Mouse (Mus musculus) forebrain, embryonic 13.5 days (tissue): ENCODE results near the gene Naa38. TPM values are rescaled to one million over a fixed set of nuclear protein-coding genes. Genes with fewer than 3 reads are reported as not detected.
"Not testable (repeated sequence)": the region's sequence is repeated elsewhere in the genome, so short reads cannot be mapped to it uniquely, and the experiment has no call there.

ENCODE experiments used
- ATAC-seq: fragments of 200-750 bp; cut with Nextera tagmentation; 2 replicates; pipeline ENCODE4 v1.8.0; 2017
- H3K27ac ChIP-seq: fragments of 300-500 bp; sonication (generic); 2 replicates; pipeline ENCODE4 v1.5.1; 2015; ENCODE audit warnings: inconsistent platforms, mild to moderate bottlenecking, moderate library complexity
- H3K27me3 ChIP-seq: fragments of 300-500 bp; sonication (generic); 2 replicates; pipeline ENCODE4 v1.6.1; 2015; ENCODE audit warnings: mild to moderate bottlenecking, inconsistent platforms
- H3K36me3 ChIP-seq: fragments of 300-500 bp; sonication (generic); 2 replicates; pipeline ENCODE4 v1.6.1; 2015; ENCODE audit warnings: mild to moderate bottlenecking, inconsistent platforms; ENCODE audit not compliant: poor library complexity, severe bottlenecking
- H3K4me1 ChIP-seq: fragments of 300-500 bp; sonication (generic); 2 replicates; pipeline ENCODE4 v1.6.1; 2015; ENCODE audit warnings: inconsistent platforms
- H3K4me2 ChIP-seq: fragments of 300-500 bp; sonication (generic); 2 replicates; pipeline ENCODE4 v1.6.1; 2015; ENCODE audit warnings: inconsistent platforms, mild to moderate bottlenecking, moderate library complexity
- H3K4me3 ChIP-seq: fragments of 300-500 bp; sonication (generic); 2 replicates; pipeline ENCODE4 v1.5.1; 2015; ENCODE audit warnings: mild to moderate bottlenecking, inconsistent platforms
- H3K9ac ChIP-seq: fragments of 300-500 bp; sonication (generic); 2 replicates; pipeline ENCODE4 v1.6.1; 2015; ENCODE audit warnings: mild to moderate bottlenecking, inconsistent platforms
- H3K9me3 ChIP-seq: fragments of 300-500 bp; sonication (generic); replicated peaks from 2 replicates; pipeline ENCODE4 v1.6.1; 2016; ENCODE audit warnings: inconsistent platforms
- WGBS: fragments of 180-500 bp; shearing (Covaris S2); methylation state at CpG from one replicate; pipeline ENCODE4 v1.1.7; 2015; 5-methylcytosine and 5-hydroxymethylcytosine counted together
- polyA plus RNA-seq: library from polyadenylated mRNA; unstranded; fragments of >200 nt; fragmentation: Nextera tagmentation; extraction: Ambion mirVana; gene quantifications from 2 replicates; pipeline ENCODE4 v1.2.1, GENCODE M21; 2015

The Naa38 gene
- polyA plus RNA-seq, 1 experiment from 2014 or later, result 108 TPM

DNA sequence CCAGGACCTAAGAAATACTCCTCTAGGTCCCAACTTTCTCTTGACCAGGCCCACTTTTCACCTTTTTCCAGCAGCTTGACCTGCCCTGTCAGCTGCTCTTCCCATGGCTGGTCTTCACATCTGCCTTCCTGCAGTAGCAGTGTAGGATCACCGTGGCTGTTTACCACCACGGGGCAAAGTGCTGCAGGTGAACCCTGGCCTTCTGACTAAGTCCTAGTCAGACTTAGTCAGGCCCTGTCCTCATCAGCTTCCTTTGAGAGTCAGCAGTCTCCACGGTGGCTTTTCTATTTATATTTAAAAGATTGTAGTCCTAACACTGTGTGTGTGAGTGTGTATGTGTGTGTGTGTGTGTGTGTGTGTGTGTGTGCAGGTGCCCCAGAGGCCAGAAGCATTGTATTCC is 17.5 kb upstream of the Naa38 start:
- 81% methylated on average over 3 of the region's 3 CpGs for WGBS
- Histone ChIP-seq H3K9ac (no peak overlapping the region), H3K9me3 (no peaks in the 10 kb centered on the region), H3K27ac (no peak overlapping the region), H3K36me3 (0 out of 2 replicates have a peak, but pooled peaks cover 3% of the 10 kb centered on the region), H3K27me3 (no peaks in the 10 kb centered on the region), H3K4me1 (peaks cover 16% of the 10 kb centered on the region; the same call in 1 of the 2 replicates), H3K4me2 (no peak overlapping the region), H3K4me3 (no peak overlapping the region)
- no peak for ATAC-seq

DNA sequence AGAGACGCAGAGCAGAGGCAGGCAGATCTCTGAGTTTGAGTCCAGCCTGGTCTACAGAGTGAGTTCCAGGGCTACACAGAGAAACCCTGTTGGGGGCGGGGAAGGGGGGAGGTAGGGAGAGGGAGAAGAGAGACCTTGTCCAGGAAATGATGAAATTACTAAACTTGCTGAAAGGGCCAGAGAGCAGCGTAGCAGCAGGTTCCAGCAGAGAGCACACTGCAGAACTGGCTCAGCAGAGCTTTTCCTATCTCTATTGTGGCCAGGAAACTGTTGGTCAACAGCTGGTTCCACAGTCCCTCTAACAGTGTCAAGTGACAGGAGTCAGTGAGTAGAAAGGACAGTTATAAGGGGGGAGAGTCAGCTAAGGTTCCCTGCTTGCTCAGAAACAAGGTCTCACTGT is 15.7 kb upstream of the Naa38 start:
- no peak for ATAC-seq
- Histone ChIP-seq H3K4me1 (0 out of 2 replicates have a peak, but pooled peaks cover 9% of the 10 kb centered on the region), H3K27me3 (no peaks in the 10 kb centered on the region), H3K27ac (no peak overlapping the region), H3K36me3 (no peaks in the 10 kb centered on the region), H3K9me3 (no peaks in the 10 kb centered on the region), H3K4me2 (no peak overlapping the region), H3K9ac (no peak overlapping the region), H3K4me3 (no peak overlapping the region)
- WGBS, result 94% methylated on average over 3 of the region's 3 CpGs

DNA sequence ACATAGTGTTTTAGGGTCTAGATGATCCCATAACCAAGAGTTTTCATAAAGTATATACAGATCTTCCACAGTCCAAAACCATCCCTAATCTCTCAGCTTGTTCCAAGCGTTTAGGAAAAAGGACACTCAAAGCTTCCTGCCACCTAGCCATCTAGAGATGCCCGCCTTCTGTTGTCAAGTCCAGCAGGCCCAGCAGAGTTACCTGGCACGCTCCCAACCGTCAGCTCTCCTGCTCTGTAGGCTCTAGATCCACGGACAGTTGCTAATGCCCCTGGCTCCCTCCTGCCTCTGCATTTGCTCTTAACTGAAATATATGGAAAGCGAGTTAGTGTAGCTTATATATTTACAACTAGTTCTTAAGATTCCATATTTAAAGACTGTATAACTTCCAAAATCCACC is 13.9 kb upstream of the Naa38 start:
- H3K4me2 ChIP-seq, result no peak overlapping the region
- H3K27ac ChIP-seq, result no peak overlapping the region
- H3K4me1 ChIP-seq, result 0 out of 2 replicates have a peak, but pooled peaks cover 9% of the 10 kb centered on the region
- WGBS, result 81% methylated on average over 6 of the region's 6 CpGs
- H3K27me3 ChIP-seq, result no peaks in the 10 kb centered on the region
- no peak for ATAC-seq
- H3K9ac ChIP-seq, result no peak overlapping the region
- H3K9me3 ChIP-seq, result no peaks in the 10 kb centered on the region
- no peaks in the 10 kb centered on the region for H3K36me3 ChIP-seq
- no peak overlapping the region for H3K4me3 ChIP-seq

DNA sequence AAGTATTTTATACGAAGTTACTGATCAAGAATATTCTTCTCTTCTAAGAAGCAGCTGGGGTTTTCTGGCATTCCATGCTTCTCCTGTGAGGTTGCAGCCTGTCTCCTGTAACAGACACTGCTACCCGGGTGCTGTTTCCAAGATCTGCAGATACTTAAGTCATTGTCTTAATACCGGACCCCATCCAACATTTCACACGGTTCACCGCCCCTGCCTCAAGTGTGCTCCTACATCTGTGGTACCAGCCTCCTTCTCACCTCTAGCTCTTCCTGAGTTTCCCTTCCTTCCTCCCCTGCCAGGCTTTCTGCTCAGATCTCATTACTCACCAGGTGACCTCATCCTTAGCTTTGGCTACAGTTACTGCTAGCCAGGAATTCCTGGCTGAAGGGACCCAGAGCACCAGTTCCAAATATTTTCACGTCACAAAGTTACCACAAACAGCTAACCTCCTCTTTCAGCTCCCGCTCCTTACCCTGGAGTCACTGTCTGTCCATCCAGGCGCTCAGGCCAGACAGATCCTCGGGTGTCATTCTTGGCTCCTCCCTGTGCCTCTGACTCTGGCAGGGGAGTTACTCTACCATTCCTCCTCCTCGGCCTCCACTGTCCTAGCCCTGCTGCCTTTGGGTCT is 12.7 kb upstream of the Naa38 start:
- no peak overlapping the region for H3K9ac ChIP-seq
- WGBS, result 71% methylated on average over 10 of the region's 10 CpGs
- no peak overlapping the region for H3K4me2 ChIP-seq
- 0 out of 2 replicates have a peak, but pooled peaks cover 9% of the 10 kb centered on the region for H3K4me1 ChIP-seq
- no peak overlapping the region for H3K4me3 ChIP-seq
- no peaks in the 10 kb centered on the region for H3K36me3 ChIP-seq
- no peaks in the 10 kb centered on the region for H3K27me3 ChIP-seq
- no peak overlapping the region for H3K27ac ChIP-seq
- no peaks in the 10 kb centered on the region for H3K9me3 ChIP-seq
- ATAC-seq, result no peak

DNA sequence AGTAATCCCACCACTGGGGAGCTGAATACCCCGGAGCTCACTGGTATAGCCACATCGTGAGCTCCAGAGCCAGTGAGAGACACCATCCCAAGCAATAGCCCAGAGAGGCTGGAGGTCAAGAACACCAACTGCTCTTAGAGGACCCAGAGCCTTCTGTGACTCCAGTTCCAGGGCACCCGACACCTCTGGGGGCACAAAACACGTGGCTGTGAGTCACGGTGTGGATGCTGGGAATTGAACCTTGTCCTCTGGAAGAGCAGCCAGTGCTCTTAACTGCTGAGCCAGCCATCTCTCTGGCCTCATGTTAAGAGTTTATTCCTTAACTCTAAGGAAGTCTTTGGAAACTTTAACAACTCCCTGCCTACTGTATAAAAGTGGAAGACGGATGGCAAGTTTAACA is 10.3 kb upstream of the Naa38 start:
- WGBS, result 83% methylated on average over 6 of the region's 6 CpGs
- Histone ChIP-seq H3K27ac (no peak overlapping the region), H3K4me2 (no peak overlapping the region), H3K4me1 (peaks cover 14% of the 10 kb centered on the region; the same call in 1 of the 2 replicates), H3K9me3 (no peaks in the 10 kb centered on the region), H3K9ac (no peak overlapping the region), H3K27me3 (no peaks in the 10 kb centered on the region), H3K36me3 (no peaks in the 10 kb centered on the region), H3K4me3 (no peak overlapping the region)
- ATAC-seq, result no peak

DNA sequence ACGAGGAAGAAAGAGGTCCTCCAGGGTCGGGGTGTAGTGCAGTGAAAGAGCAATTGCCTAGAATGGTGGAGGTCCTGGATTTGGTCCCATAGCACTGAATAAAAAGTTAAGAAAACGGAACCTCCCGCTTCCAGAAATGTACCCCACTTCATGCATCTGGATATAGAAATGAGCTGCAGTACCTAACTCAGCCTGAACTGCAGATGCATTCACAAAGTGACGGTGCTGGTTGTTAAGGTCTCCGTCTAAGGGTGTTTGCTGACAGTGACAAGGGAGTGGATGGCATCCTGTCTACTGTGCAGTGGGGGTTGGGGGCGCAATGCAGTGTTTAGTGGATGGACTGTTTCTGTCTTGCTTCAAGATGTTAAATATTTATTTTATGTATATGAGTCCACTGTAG is 8.5 kb upstream of the Naa38 start:
- H3K27ac ChIP-seq, result no peak overlapping the region
- H3K9ac ChIP-seq, result no peak overlapping the region
- 75% methylated on average over 7 of the region's 7 CpGs for WGBS
- ATAC-seq, result no peak
- no peaks in the 10 kb centered on the region for H3K36me3 ChIP-seq
- no peaks in the 10 kb centered on the region for H3K27me3 ChIP-seq
- no peak overlapping the region for H3K4me2 ChIP-seq
- H3K4me3 ChIP-seq, result no peak overlapping the region
- no peaks in the 10 kb centered on the region for H3K9me3 ChIP-seq
- peaks cover 18% of the 10 kb centered on the region; the same call in 1 of the 2 replicates for H3K4me1 ChIP-seq

DNA sequence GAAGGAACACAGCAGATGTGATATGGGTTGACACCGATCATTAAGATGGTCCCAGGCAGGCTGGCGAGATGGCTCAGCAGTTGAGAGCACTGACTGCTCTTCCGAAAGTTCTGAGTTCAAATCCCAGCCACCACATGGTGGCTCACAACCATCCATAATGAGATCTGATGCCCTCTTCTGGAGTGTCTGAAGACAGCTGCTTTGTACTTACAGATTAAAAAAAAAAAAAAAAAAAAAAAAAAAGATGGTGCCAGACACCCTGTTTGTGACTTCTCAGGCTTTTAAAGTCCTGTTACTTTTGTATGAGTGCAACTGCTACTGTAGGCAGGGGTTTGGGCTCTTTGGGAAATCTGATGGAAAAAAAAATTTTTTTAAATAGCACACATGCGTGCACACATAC is 6.6 kb upstream of the Naa38 start:
- Histone ChIP-seq H3K4me3 (no peak overlapping the region), H3K36me3 (peaks cover 5% of the 10 kb centered on the region; the same call in 1 of the 2 replicates), H3K9me3 (no peaks in the 10 kb centered on the region), H3K9ac (no peak overlapping the region), H3K4me2 (no peak overlapping the region), H3K27me3 (no peaks in the 10 kb centered on the region), H3K27ac (no peak overlapping the region), H3K4me1 (peaks cover 9% of the 10 kb centered on the region; the same call in 1 of the 2 replicates)
- 95% methylated on average over 4 of the region's 4 CpGs for WGBS
- no peak for ATAC-seq

DNA sequence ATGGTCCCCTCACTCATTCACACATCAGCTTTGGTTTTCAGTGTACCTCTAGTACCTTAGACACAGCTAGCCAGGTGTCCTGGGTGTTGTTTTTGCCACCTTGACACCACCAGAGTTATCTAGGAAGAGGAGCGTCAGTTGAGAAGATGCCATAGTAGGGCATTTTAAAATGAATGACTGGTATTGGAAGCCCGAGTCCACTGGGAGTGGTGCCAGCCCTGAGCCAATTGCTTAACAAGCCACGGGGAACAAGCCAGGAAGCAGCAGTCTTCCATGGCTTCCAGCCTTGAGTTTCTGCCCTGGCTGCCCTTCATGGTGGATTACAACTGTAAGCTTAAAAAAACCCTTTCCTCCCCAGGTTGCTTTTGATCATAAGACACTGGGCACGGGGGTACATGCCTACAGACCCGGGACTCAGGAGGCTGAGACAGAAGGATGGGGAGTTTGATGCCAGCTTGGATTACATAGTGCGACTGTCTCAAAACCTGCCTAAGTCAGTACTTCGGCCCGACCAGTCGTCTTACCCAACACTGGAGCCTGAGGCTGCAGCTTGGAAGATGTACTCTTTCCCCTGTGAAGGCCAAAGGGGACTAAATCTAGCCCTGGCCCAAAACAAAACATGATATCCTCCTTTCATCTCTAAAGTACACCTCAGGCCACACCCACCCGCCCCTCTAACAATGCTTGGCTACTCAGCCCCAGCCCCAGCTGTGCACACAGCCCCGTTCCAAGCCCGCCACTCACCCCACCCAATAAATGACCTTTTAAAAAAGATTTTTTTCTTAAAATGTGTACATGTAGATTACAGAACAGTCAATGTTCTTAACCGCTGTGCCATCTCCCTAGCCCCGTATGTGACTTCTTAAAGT is 5.5 kb upstream of the Naa38 start:
- H3K9ac ChIP-seq, result peak overlapping the region; percentile 18; the same call in 1 of the 2 replicates
- peak; percentile 29; the same call in 1 of the 2 replicates for ATAC-seq
- no peaks in the 10 kb centered on the region for H3K27me3 ChIP-seq
- H3K36me3 ChIP-seq, result peaks cover 5% of the 10 kb centered on the region; the same call in 1 of the 2 replicates
- H3K9me3 ChIP-seq, result no peaks in the 10 kb centered on the region
- WGBS, result 62% methylated on average over 14 of the region's 14 CpGs
- peaks cover 14% of the 10 kb centered on the region for H3K4me1 ChIP-seq
- no peak overlapping the region for H3K27ac ChIP-seq
- H3K4me2 ChIP-seq, result no peak overlapping the region
- H3K4me3 ChIP-seq, result no peak overlapping the region

DNA sequence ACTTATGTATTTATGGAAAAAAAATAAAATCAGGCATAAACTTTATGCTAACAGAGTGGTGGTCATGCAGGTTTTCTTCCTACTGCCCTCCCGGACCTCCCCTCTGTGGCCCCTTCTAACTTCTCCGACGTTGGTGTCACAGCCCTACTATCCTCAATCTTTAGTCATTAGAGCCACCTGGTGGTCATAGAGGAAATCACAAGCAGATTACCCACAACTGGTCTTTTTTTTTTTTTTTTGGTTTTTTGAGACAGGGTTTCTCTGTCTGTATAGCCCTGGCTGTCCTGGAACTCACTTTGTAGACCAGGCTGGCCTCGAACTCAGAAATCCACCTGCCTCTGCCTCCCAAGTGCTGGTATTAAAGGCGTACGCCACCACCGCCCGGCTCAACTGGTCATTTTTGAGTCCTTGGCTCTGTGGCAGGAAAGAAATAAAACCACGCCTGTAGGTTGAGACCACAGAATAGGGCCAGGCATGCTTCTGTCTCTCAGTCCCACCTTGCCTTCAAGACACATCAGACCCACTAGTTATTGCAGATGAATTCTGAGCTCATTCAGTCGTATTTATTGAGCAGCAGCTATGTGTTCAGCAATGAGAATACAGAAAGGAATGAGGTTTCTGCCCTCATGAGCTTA is 4.8 kb upstream of the Naa38 start:
- Histone ChIP-seq H3K9ac (no peak overlapping the region), H3K4me1 (peaks cover 14% of the 10 kb centered on the region), H3K27me3 (no peaks in the 10 kb centered on the region), H3K36me3 (peaks cover 5% of the 10 kb centered on the region; the same call in 1 of the 2 replicates), H3K27ac (no peak overlapping the region), H3K9me3 (no peaks in the 10 kb centered on the region), H3K4me3 (no peak overlapping the region), H3K4me2 (no peak overlapping the region)
- peak; percentile 30; the same call in 1 of the 2 replicates for ATAC-seq
- 53% methylated on average over 10 of the region's 10 CpGs for WGBS

DNA sequence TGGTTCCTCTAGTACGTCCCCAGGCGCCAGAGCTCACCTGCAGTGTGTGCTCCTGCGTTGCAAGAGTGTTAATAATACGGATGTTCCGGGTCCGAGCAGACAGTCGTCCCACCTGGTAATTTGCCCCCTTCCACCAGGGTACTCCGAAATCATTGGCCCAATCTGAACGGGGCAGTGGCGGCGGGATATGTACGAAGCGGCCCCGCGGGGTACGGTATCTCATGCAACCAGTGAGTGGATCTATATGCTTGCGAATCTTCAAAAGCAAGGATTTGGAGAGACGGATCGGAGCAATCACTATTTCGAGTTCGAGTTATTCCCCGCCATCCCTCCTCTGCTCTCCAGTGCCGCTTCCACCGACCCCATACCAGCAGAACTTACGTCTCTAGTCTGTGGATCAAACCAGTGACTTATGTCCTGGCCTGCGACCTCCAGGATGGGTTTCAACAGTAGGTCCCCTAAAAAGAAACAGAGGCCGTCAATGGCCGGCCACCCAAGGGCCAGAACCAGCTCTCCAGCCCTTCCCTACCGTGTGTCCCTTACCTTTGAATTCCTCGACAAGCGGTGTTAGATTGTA is 608 bp upstream of the Naa38 start:
- H3K4me1 ChIP-seq, result peaks cover 40% of the 10 kb centered on the region
- peak overlapping the region; percentile 95; the same call in 1 of the 2 replicates for H3K27ac ChIP-seq
- peak overlapping the region; percentile 85 for H3K4me2 ChIP-seq
- peak overlapping the region; percentile 83 for H3K9ac ChIP-seq
- H3K36me3 ChIP-seq, result peaks cover 26% of the 10 kb centered on the region
- peak overlapping the region; percentile 67 for H3K4me3 ChIP-seq
- H3K27me3 ChIP-seq, result peaks cover 16% of the 10 kb centered on the region
- H3K9me3 ChIP-seq, result not testable (repeated sequence)
- 0 out of 2 replicates have a peak, but pooled peaks have one; percentile 0 for ATAC-seq
- WGBS, result 1% methylated on average over 31 of the region's 31 CpGs

DNA sequence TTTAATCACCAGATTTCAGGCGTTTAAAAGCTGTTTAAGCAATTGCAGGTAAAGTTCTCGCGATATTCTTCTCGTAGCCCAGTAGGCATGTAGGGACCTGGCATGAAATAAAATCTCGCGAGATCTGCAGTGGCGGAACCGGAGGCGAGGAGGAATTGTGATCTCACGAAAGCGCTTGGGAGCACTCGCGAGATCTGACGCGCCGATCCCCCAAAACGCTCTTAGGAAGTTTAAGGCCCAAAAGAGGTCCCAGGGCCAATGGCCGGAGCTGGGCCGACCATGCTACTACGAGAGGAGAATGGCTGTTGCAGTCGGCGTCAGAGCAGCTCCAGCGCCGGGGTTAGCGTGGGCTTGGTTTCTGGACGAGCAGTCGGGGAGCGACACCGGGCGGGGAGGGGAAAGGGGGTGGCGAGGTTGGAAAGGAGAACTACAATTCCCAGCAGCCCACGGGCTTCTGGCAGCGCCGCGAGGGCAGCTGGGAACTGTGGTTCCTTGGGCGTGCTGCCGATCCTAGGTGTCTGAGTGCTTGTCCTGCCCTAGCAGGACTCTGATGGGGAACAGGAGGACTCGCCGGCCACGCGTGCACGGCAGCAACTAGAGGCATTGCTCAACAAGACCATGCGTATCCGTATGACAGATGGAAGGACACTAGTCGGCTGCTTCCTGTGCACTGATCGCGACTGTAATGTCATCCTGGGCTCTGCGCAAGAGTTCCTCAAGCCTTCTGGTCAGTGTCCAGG is 517 bp downstream of the Naa38 start:
- H3K36me3 ChIP-seq, result peaks cover 37% of the 10 kb centered on the region
- H3K9me3 ChIP-seq, result no peaks in the 10 kb centered on the region
- peaks cover 27% of the 10 kb centered on the region for H3K27me3 ChIP-seq
- peak overlapping the region; percentile 95 for H3K27ac ChIP-seq
- peak overlapping the region; percentile 67 for H3K4me3 ChIP-seq
- ATAC-seq, result peak; percentile 90
- peak overlapping the region; percentile 83 for H3K9ac ChIP-seq
- WGBS, result under 1% methylated on average over 44 of the region's 48 CpGs
- H3K4me2 ChIP-seq, result peak overlapping the region; percentile 85
- peaks cover 41% of the 10 kb centered on the region for H3K4me1 ChIP-seq
